Mouse (Mus musculus): ENCODE data around the gene Olfr312. TPM values are rescaled to one million over a fixed set of nuclear protein-coding genes. Genes with fewer than 3 reads are reported as not detected.
A peak's percentile ranks its signal among the peaks of the same experiment; 100 is the strongest.

Gene Olfr312
- total RNA-seq, 2 experiments from 2014 or later, result 0.09 TPM; not detected in 1

- Histone ChIP-seq H3K4me3 (peak overlapping the region; percentile 66; the same call in 1 of the 2 replicates), H3K27ac (no peak overlapping the region)
- TF ChIP-seq CTCF (IDR thresholded peaks at IDR 0.05), result no peak
- DNase-seq (ENCODE audit: extremely low spot score in 1 of 2, low spot score in 2 of 2), result no peak
- intact Hi-C loops (cut with DNase I), result no loop called here
Measured at GRCm38 (mm10) chr11:58867954-58868330, 38.9 kb downstream of the Olfr312 start.

GRCm38 (mm10) chr11:58870961-58871360, 41.9 kb downstream of the Olfr312 start:
- intact Hi-C loops (cut with DNase I), result no loop called here
- no peak for DNase-seq (ENCODE audit: extremely low spot score in 1 of 2, low spot score in 2 of 2)
- H3K27ac ChIP-seq, result no peak overlapping the region
- H3K4me3 ChIP-seq, result no peak overlapping the region
- no peak for TF ChIP-seq CTCF (IDR thresholded peaks at IDR 0.05)

GRCm38 (mm10) chr11:58883756-58884155, 54.7 kb downstream of the Olfr312 start:
- DNase-seq (ENCODE audit: extremely low spot score in 1 of 2, low spot score in 2 of 2), result no peak
- no peak for TF ChIP-seq CTCF (IDR thresholded peaks at IDR 0.05)
- intact Hi-C loops (cut with DNase I), result no loop called here
- Histone ChIP-seq H3K27ac (no peak overlapping the region), H3K4me3 (no peak overlapping the region)

Other genes with a start within 250 kb of the Olfr312 start
- not detected for gene Olfr324, start 234.1 kb upstream of the Olfr312 start, total RNA-seq (2021)
- gene 2210407C18Rik, start 213.2 kb upstream of the Olfr312 start, total RNA-seq (2021), result not detected
- gene Olfr323, start 198.7 kb upstream of the Olfr312 start, total RNA-seq (2021), result not detected
- not detected for gene Trim58, start 188.8 kb upstream of the Olfr312 start, total RNA-seq (2021)
- gene Olfr322, start 170.5 kb upstream of the Olfr312 start, total RNA-seq (2021), result not detected
- gene Olfr320, start 148.1 kb upstream of the Olfr312 start, total RNA-seq (2021), result not detected
- not detected for gene Olfr319, start 130.1 kb upstream of the Olfr312 start, total RNA-seq (2021)
- gene Olfr318, start 105.2 kb upstream of the Olfr312 start, total RNA-seq (2021), result not detected
- gene Olfr317, start 90.0 kb upstream of the Olfr312 start, total RNA-seq (2021), result under 1 TPM in 1 of 2 experiments, not detected in 1; 0.23 TPM
- gene Olfr316, start 76.5 kb upstream of the Olfr312 start, total RNA-seq (2021), result 1 to 10 TPM; 1.2 to 1.4 TPM
- gene Olfr315, start 56.0 kb upstream of the Olfr312 start, total RNA-seq (2021), result not detected
- not detected for gene Olfr314, start 46.3 kb upstream of the Olfr312 start, total RNA-seq (2021)
- gene Fam183b, start 27.3 kb upstream of the Olfr312 start, total RNA-seq (2021), result 1 to 10 TPM; 1.4 to 3.5 TPM
- not detected for gene Olfr313, start 14.2 kb upstream of the Olfr312 start, total RNA-seq (2021)
- gene Olfr311, start 10.0 kb downstream of the Olfr312 start, total RNA-seq (2021), result under 1 TPM in 1 of 2 experiments, not detected in 1; 0.26 TPM
- gene Gm12258, start 17.9 kb downstream of the Olfr312 start, total RNA-seq (2021), result 10 to 100 TPM; 17.3 to 20.2 TPM
- gene 2810021J22Rik, start 38.0 kb downstream of the Olfr312 start, total RNA-seq (2021), result 10 to 100 TPM; 10.9 to 11.5 TPM
- gene Zfp39, start 75.0 kb downstream of the Olfr312 start, total RNA-seq (2021), result 1 to 10 TPM; 8.2 to 9.0 TPM
- not detected for gene Btnl10, start 88.7 kb downstream of the Olfr312 start, total RNA-seq (2021)
- 100 to 1,000 TPM; 445 to 469 TPM for gene Rnf187, start 109.7 kb downstream of the Olfr312 start, total RNA-seq (2021)
- gene Hist3h2ba, start 119.7 kb downstream of the Olfr312 start, total RNA-seq (2021), result 10 to 100 TPM; 88.5 to 98.9 TPM
- 10 to 100 TPM; 55.5 to 59.1 TPM for gene Hist3h2a, start 125.4 kb downstream of the Olfr312 start, total RNA-seq (2021)
- 1 to 10 TPM; 4.8 to 4.9 TPM for gene Trim17, start 125.4 kb downstream of the Olfr312 start, total RNA-seq (2021)
- 10 to 100 TPM; 25.6 to 26.1 TPM for gene Trim11, start 148.9 kb downstream of the Olfr312 start, total RNA-seq (2021)

Measured in left cerebral cortex, adult 2 months (tissue).